Mouse (Mus musculus): ENCODE results near the gene Tnrc6b. TPM values are rescaled to one million over a fixed set of nuclear protein-coding genes. Genes with fewer than 3 reads are reported as not detected.
A peak's percentile ranks its signal among the peaks of the same experiment; 100 is the strongest.
"Not testable (repeated sequence)": the region's sequence is repeated elsewhere in the genome, so short reads cannot be mapped to it uniquely, and the experiment has no call there.

Tnrc6b gene
- total RNA-seq, 2 experiments from 2014 or later = 127 to 130 TPM

GRCm38 (mm10) chr15:80800201-80800600, 89.1 kb downstream of the Tnrc6b start:
- DNase-seq (ENCODE audit: extremely low spot score in 1 of 2, low spot score in 2 of 2) = no peak
- intact Hi-C loops (cut with DNase I) = no loop called here

DNA sequence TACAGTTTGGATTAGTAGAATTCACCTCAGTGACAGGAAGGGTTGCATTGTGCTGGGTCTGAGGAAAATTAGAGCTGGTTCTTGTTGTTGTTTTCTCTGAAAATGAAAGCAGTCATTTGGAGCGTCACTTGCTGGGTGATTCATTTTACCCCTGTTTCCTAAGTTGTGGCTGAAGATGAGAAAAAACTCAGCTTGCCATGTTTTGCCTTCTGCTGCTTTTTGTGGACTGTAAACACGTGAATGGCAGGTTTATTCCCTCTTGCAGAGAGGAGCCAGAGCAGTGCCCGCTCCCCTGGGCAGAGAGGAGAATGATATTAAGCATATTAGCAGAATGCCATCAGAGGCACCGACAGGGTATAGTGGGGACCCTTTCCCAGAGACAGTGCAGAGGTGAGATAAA, 89.7 kb downstream of the Tnrc6b start:
- no peak for DNase-seq (ENCODE audit: extremely low spot score in 1 of 2, low spot score in 2 of 2)
- intact Hi-C loops (cut with DNase I) = no loop called here

GRCm38 (mm10) chr15:80801597-80801996, 90.5 kb downstream of the Tnrc6b start:
- DNase-seq (ENCODE audit: extremely low spot score in 1 of 2, low spot score in 2 of 2) = no peak
- intact Hi-C loops (cut with DNase I) = no loop called here

DNA sequence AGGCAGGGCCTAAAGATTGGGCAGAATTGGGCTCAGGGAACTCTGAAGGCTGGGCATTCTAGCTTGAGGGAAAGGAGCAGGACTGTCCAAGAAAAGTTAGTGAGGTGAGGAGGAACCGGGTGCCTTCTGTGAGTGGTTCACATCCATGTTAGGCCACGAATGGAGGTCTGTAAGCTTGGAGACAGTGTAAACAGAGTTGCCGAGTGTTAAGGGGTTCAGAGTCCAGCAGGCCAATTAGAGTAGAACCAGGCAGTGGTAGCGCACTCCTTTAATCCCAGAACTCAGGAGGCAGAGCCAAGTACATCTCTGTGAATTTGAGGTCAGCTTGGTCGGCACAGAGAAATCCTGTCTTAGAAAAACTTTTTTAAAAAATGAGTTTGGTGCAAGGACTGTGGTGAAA, 96.0 kb downstream of the Tnrc6b start:
- intact Hi-C loops (cut with DNase I) = no loop called here

GRCm38 (mm10) chr15:80810226-80810625, 99.1 kb downstream of the Tnrc6b start:
- DNase-seq (ENCODE audit: extremely low spot score in 1 of 2, low spot score in 2 of 2) = no peak
- intact Hi-C loops (cut with DNase I) = no loop called here

More for the DNA sequence above, 96.0 kb downstream of the Tnrc6b start:
- DNase-seq (ENCODE audit: extremely low spot score in 1 of 2, low spot score in 2 of 2) = no peak

DNA sequence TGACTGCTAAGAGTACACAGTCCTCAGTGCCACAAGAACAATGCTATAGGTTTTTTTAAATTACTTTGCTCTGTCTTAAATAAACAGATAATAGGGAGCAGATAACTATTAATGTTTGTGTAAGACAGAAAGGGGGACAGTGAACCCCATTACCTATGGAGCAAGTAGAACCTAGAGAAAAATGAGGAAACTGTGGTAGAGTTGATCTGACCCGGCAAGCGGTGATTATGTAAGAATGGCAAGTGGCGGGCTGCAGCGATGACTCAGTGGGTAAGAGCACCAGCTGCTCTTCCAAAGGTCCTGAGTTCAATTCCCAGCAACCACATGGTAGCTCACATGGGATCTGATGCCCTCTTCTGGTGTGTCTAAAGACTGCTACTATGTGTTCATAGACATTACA, 101.7 kb downstream of the Tnrc6b start:
- DNase-seq (ENCODE audit: extremely low spot score in 1 of 2, low spot score in 2 of 2) = no peak
- intact Hi-C loops (cut with DNase I) = no loop called here

GRCm38 (mm10) chr15:80814792-80815191, 103.7 kb downstream of the Tnrc6b start:
- intact Hi-C loops (cut with DNase I) = no loop called here
- DNase-seq (ENCODE audit: extremely low spot score in 1 of 2, low spot score in 2 of 2) = no peak

DNA sequence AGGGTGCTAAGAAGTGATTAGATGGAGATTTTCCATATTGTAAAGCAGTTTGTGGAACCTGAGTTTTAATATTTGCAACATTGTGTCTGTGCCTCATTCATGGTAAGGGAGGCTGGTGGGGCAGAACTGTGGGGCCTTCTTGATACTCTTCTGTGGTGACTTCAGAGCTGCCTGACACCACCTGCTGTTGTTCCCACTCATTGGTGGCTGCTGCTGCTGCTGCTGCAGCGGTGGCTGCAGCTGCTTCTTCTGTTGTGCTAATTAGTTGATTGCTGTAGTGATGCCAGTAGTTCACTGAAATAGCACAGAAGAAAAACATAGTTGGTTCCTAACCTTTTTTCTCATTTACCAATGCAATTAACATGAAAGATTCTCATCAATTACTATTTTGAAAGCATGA, 111.2 kb downstream of the Tnrc6b start:
- no peak for DNase-seq (ENCODE audit: extremely low spot score in 1 of 2, low spot score in 2 of 2)
- intact Hi-C loops (cut with DNase I) = no loop called here

GRCm38 (mm10) chr15:80831170-80831569, 120.1 kb downstream of the Tnrc6b start:
- DNase-seq (ENCODE audit: extremely low spot score in 1 of 2, low spot score in 2 of 2) = no peak
- intact Hi-C loops (cut with DNase I) = no loop called here

GRCm38 (mm10) chr15:80832808-80833207, 121.7 kb downstream of the Tnrc6b start:
- no peak for DNase-seq (ENCODE audit: extremely low spot score in 1 of 2, low spot score in 2 of 2)
- intact Hi-C loops (cut with DNase I) = no loop called here

DNA sequence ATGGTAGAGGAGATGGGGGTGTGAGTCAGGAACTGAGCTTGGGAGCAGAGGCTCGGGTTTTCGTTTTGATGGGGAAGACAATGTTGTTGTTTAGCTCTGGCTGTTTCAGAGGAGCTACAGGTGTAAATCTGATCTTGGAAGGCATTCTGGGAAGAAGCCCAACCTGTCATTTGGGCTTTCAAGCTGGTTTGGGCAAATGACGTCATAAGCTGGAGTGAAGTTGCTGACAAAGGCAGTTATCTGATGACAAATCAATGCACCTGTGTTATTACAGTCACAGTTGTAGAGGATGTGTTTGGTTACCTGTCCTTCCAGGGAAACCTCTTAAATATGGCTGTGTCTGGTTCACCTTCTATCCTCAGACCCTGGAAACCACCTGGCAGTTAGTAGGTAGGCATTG, 125.1 kb downstream of the Tnrc6b start:
- intact Hi-C loops (cut with DNase I) = no loop called here
- DNase-seq (ENCODE audit: extremely low spot score in 1 of 2, low spot score in 2 of 2) = no peak

DNA sequence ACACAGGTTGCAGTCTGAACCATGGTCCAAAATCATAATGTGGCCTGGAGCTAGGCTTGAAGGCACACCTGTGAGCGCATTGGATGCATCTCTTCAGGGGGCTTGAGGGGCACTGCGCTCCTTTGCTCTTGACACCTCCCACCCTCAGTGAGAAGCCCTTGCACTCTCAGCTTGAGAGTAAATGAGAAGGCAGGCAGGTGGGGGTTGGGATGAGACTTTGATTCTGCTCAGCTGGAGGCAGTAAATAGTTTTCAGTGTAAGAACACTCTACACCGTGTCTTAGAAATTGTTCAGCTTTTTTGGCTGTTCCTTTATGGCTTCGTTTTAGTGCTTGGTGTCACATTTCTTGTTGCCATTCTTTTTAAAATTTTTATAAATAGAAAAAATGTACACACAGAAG, 127.7 kb downstream of the Tnrc6b start:
- intact Hi-C loops (cut with DNase I) = no loop called here
- no peak for DNase-seq (ENCODE audit: extremely low spot score in 1 of 2, low spot score in 2 of 2)

DNA sequence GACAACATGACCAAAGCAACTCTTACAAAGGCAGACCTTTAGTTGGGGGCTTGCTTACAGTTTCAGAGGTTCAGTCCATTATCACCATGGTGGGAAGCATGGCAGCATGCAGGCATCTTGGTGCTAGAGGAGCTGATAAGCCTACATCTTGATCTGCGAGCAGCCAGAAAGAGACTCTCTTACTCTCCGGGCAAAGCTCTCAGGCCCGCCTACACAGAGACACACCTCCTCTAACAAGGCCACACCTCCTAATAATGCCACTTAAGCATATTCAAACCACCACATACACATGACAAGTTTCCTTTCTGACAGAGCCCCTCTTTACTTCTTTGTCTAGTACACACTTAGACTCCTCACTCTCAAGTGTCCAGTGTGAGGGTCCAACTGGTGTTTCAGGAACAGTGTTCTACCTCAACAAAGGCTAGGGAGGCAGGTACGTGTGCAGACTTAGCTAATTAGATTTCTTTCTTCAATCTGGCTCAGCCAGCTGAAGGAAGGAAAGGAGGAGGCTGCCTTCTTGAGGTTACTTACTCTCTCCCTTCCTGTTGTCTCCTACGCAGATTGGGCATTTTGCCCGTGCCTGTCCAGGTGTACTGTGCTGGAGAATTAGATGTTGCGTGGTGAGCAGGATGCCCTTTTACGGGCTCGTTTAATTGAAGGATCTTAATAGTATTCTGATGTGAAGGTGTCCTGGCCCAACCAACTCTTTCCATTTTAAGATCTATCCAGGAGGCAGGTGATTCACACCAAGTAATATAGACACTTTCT, 128.7 kb downstream of the Tnrc6b start:
- DNase-seq (ENCODE audit: extremely low spot score in 1 of 2, low spot score in 2 of 2) = peak in 1 of 2 experiments; percentile 22
- intact Hi-C loops (cut with DNase I) = no loop called here

- DNase-seq (ENCODE audit: extremely low spot score in 1 of 2, low spot score in 2 of 2) = no peak
- intact Hi-C loops (cut with DNase I) = no loop called here
These were observed 133.1 kb downstream of the Tnrc6b start for GRCm38 (mm10) chr15:80844262-80844661.

GRCm38 (mm10) chr15:80844926-80845325, 133.8 kb downstream of the Tnrc6b start:
- no peak for DNase-seq (ENCODE audit: extremely low spot score in 1 of 2, low spot score in 2 of 2)
- intact Hi-C loops (cut with DNase I) = no loop called here

DNA sequence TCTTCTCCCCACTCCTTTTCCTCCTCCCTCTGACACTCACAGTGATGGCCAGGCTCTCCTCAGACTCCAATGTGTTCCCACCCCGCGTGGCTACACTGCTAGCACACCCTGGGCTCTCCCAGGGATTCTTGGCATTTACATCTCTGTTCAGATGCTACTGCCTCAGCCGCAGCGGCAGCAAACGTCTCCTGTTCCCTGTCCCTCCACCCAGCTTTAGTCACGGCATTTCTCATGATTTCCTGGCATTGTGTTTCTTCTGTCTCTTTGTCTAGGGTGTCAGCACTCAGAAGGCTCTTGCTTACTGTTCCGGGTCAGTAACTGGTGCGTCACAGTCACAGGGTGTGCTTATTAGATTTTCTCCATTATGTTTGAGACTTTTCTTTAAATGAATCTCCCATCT, 138.9 kb downstream of the Tnrc6b start:
- intact Hi-C loops (cut with DNase I) = no loop called here
- DNase-seq (ENCODE audit: extremely low spot score in 1 of 2, low spot score in 2 of 2) = no peak

- intact Hi-C loops (cut with DNase I) = no loop called here
- no peak for DNase-seq (ENCODE audit: extremely low spot score in 1 of 2, low spot score in 2 of 2)
These were observed 139.8 kb downstream of the Tnrc6b start for GRCm38 (mm10) chr15:80850682-80851475.

DNA sequence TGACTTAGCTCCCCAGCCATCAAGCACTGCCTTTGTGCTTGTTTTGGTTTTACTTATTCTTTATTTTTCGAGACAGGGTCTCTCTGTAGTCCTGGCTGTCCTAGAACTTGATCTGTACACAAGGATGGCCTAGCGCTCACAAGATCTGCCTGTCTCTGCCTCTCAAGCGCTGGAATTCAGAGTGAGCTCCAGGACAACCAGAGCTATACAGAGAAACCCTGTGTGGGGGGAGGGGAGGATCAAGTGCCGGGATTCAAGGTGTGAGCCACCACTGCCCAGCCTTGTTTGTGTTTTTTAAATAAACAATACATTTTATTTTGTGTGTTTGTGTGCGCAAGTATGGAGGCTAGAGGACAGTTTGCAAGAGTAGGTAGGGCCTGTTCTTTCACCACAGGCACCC, 141.0 kb downstream of the Tnrc6b start:
- intact Hi-C loops (cut with DNase I) = no loop called here
- no peak for DNase-seq (ENCODE audit: extremely low spot score in 1 of 2, low spot score in 2 of 2)

DNA sequence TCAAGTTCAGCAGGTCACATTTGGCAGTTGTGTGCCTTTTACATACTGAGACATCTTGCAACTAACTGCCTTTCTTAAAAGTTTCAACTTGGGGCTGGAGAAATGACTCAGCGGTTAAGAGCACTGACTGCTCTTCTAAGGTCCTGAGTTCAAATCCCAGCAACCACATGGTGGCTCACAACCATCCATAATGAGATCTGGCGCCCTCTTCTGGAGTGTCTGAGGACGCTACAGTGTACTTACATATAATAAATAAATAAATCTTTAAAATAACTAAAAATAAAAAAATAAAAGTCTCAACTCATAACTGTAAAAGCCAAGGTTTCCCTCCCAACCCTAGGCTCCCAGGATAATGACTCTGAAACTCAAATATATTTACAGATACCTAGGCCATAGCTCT, 141.4 kb downstream of the Tnrc6b start:
- intact Hi-C loops (cut with DNase I); DNase-seq (ENCODE audit: extremely low spot score in 1 of 2, low spot score in 2 of 2): not testable (repeated sequence)

GRCm38 (mm10) chr15:80859366-80859765, 148.3 kb downstream of the Tnrc6b start:
- no peak for DNase-seq (ENCODE audit: extremely low spot score in 1 of 2, low spot score in 2 of 2)
- intact Hi-C loops (cut with DNase I) = no loop called here
